Mouse (Mus musculus) neural tube, embryonic 11.5 days (tissue): Measurements from ENCODE around the gene Lsm14b. TPM values are rescaled to one million over a fixed set of nuclear protein-coding genes. Genes with fewer than 3 reads are reported as not detected.
A peak's percentile ranks its signal among the peaks of the same experiment; 100 is the strongest.

Experiments
- ATAC-seq: fragments of 200-750 bp; cut with Nextera tagmentation; 2 replicates; pipeline ENCODE4 v1.8.0; 2017; ENCODE audit warnings: moderate number of reproducible peaks, mild to moderate bottlenecking, moderate TSS enrichment, moderate library complexity; ENCODE audit not compliant: insufficient read depth, low FRiP score, low TSS enrichment
- DNase-seq: peaks from one replicate; pipeline ENCODE4 v3.0.0-alpha.2; 2015; ENCODE audit warnings: low spot score
- H3K27ac ChIP-seq: fragments of 300-500 bp; sonication (generic); 2 replicates; pipeline ENCODE4 v1.5.1; 2014; ENCODE audit warnings: low read depth, mild to moderate bottlenecking, low read length
- H3K27me3 ChIP-seq: fragments of 300-500 bp; sonication (generic); 2 replicates; pipeline ENCODE4 v1.6.1; 2014; ENCODE audit warnings: mild to moderate bottlenecking, low read length, mixed read lengths; ENCODE audit not compliant: control insufficient read depth, insufficient read depth
- H3K36me3 ChIP-seq: fragments of 300-500 bp; sonication (generic); 2 replicates; pipeline ENCODE4 v1.6.1; 2014; ENCODE audit warnings: mild to moderate bottlenecking, low read length, moderate library complexity, mixed read lengths; ENCODE audit not compliant: control insufficient read depth, insufficient read depth
- H3K4me1 ChIP-seq: fragments of 300-500 bp; sonication (generic); 2 replicates; pipeline ENCODE4 v1.6.1; 2014; ENCODE audit warnings: low read length, mixed read lengths; ENCODE audit not compliant: control insufficient read depth, insufficient read depth
- H3K4me2 ChIP-seq: fragments of 300-500 bp; sonication (generic); 2 replicates; pipeline ENCODE4 v1.6.1; 2014; ENCODE audit warnings: low read depth, mild to moderate bottlenecking, moderate library complexity
- H3K4me3 ChIP-seq: fragments of 300-500 bp; sonication (generic); 2 replicates; pipeline ENCODE4 v1.5.1; 2014; ENCODE audit warnings: low read depth, low read length
- H3K9ac ChIP-seq: fragments of 300-500 bp; sonication (generic); 2 replicates; pipeline ENCODE4 v1.6.1; 2014; ENCODE audit warnings: mild to moderate bottlenecking, low read length
- H3K9me3 ChIP-seq: fragments of 300-500 bp; sonication (generic); 2 replicates; pipeline ENCODE4 v1.6.1; 2016; ENCODE audit warnings: low read length; ENCODE audit not compliant: control insufficient read depth
- WGBS: fragments of 180-500 bp; shearing (Covaris S2); extraction: QIAGEN DNeasy Blood & Tissue Kit; methylation state at CpG from one replicate; pipeline ENCODE4 v1.1.7; 2014; 5-methylcytosine and 5-hydroxymethylcytosine counted together
- polyA plus RNA-seq: library from polyadenylated mRNA; unstranded; fragments of >200 nt; fragmentation: Nextera tagmentation; extraction: Ambion mirVana; gene quantifications from 2 replicates; pipeline ENCODE4 v1.2.1, GENCODE M21; 2014

Gene Lsm14b
- polyA plus RNA-seq, 1 experiment from 2014 or later: 10.1 TPM

DNA sequence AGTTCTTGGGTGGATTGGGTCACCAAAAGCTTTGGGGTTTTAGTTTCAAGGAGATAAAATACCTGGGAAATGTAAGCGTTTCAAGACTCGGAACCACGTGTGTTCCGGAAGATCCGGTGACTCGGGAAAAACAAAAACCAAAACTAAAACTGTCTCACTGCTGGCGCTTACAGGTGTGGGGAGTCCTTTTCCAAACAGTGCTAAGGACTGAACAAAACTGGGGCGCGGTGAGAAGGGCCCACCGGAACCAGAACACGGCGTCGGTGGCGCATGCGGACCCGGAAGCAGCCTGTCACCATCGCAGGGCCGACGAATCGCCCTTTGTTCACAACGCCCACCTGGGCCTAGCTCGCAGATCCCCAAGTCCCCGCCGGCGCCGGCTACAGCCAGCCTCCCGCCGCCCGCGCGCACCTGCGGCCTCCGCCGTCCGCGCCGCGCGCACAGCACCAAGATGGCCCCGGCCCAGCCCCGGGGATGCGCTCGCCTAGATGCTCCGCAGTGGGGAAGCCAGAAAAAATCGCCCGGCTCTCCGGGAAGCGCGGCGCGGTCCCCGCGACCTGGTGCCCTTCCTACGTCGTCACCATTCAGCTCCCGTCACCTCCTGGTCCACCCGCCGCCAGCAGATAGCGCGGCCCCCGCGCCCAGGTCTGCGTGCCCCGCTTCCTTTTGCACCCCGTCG is 16.9 kb downstream of the Lsm14b start:
- under 1% methylated on average over 66 of the region's 66 CpGs for WGBS
- no peaks in the 10 kb centered on the region for H3K9me3 ChIP-seq
- H3K4me2 ChIP-seq: peak overlapping the region; percentile 45
- ATAC-seq (peak; percentile 61; the same call in 1 of the 2 replicates), DNase-seq (peak; percentile 66)
- peaks cover 14% of the 10 kb centered on the region for H3K36me3 ChIP-seq
- H3K4me1 ChIP-seq: peaks cover 24% of the 10 kb centered on the region
- H3K9ac ChIP-seq: peak overlapping the region; percentile 69
- H3K4me3 ChIP-seq: peak overlapping the region; percentile 98
- H3K27me3 ChIP-seq: no peaks in the 10 kb centered on the region
- H3K27ac ChIP-seq: peak overlapping the region; percentile 77

- DNase-seq: peak; percentile 95
- H3K9ac ChIP-seq: peak within 1 kb of the TSS; percentile 69
- ATAC-seq: peak; percentile 92
- peaks cover 8% of the 10 kb centered on the region for H3K36me3 ChIP-seq
- peak within 1 kb of the TSS; percentile 77 for H3K27ac ChIP-seq
- WGBS: 0% methylated on average over 69 of the region's 78 CpGs
- no peaks in the 10 kb centered on the region for H3K27me3 ChIP-seq
- peaks cover 24% of the 10 kb centered on the region for H3K4me1 ChIP-seq
- no peaks in the 10 kb centered on the region for H3K9me3 ChIP-seq
- peak within 1 kb of the TSS; percentile 82 for H3K4me2 ChIP-seq
- peak within 1 kb of the TSS; percentile 98 for H3K4me3 ChIP-seq
Measured at GRCm38 (mm10) chr2:180042256-180042857, 17.6 kb downstream of the Lsm14b start, which contains the start of the genes Psma7 and Ss18l1. Gene Psma7, minus strand, starts transcription at chr2:180042433. Gene Ss18l1, plus strand, starts transcription at chr2:180042509.

GRCm38 (mm10) chr2:180042858-180043515 is 18.2 kb downstream of the Lsm14b start:
- H3K4me3 ChIP-seq: peak overlapping the region; percentile 98
- H3K9me3 ChIP-seq: no peaks in the 10 kb centered on the region
- peaks cover 5% of the 10 kb centered on the region; the same call in 1 of the 2 replicates for H3K36me3 ChIP-seq
- H3K9ac ChIP-seq: peak overlapping the region; percentile 69
- no peaks in the 10 kb centered on the region for H3K27me3 ChIP-seq
- peaks cover 24% of the 10 kb centered on the region for H3K4me1 ChIP-seq
- peak overlapping the region; percentile 77 for H3K27ac ChIP-seq
- ATAC-seq (peak; percentile 52), DNase-seq (peak; percentile 80)
- peak overlapping the region; percentile 82 for H3K4me2 ChIP-seq
- under 1% methylated on average over 61 of the region's 66 CpGs for WGBS

- no peak overlapping the region for H3K27ac ChIP-seq
- no peaks in the 10 kb centered on the region for H3K36me3 ChIP-seq
- H3K4me3 ChIP-seq: 0 out of 2 replicates have a peak overlapping the region, but pooled peaks have one; percentile 4
- H3K4me2 ChIP-seq: no peak overlapping the region
- H3K9me3 ChIP-seq: no peaks in the 10 kb centered on the region
- H3K9ac ChIP-seq: no peak overlapping the region
- H3K4me1 ChIP-seq: peaks cover 24% of the 10 kb centered on the region
- WGBS: 56% methylated on average over 4 of the region's 4 CpGs
- no peaks in the 10 kb centered on the region for H3K27me3 ChIP-seq
- peak; percentile 44 for DNase-seq
- ATAC-seq: no peak
Measured at GRCm38 (mm10) chr2:180045283-180045682, 20.5 kb downstream of the Lsm14b start.

GRCm38 (mm10) chr2:180047580-180047979 is 22.8 kb downstream of the Lsm14b start:
- H3K9ac ChIP-seq: no peak overlapping the region
- H3K4me1 ChIP-seq: peaks cover 13% of the 10 kb centered on the region
- peaks cover 4% of the 10 kb centered on the region; the same call in 1 of the 2 replicates for H3K36me3 ChIP-seq
- no peaks in the 10 kb centered on the region for H3K9me3 ChIP-seq
- H3K27ac ChIP-seq: no peak overlapping the region
- H3K4me2 ChIP-seq: no peak overlapping the region
- ATAC-seq: no peak
- WGBS: 85% methylated on average over 3 of the region's 3 CpGs
- H3K4me3 ChIP-seq: no peak overlapping the region
- DNase-seq: no peak
- no peaks in the 10 kb centered on the region for H3K27me3 ChIP-seq

- DNase-seq (no peak), ATAC-seq (no peak)
- H3K27ac ChIP-seq: no peak overlapping the region
- 94% methylated on average over 18 of the region's 18 CpGs for WGBS
- no peaks in the 10 kb centered on the region for H3K27me3 ChIP-seq
- H3K9me3 ChIP-seq: no peaks in the 10 kb centered on the region
- no peak overlapping the region for H3K4me2 ChIP-seq
- H3K36me3 ChIP-seq: peaks cover 4% of the 10 kb centered on the region; the same call in 1 of the 2 replicates
- H3K9ac ChIP-seq: no peak overlapping the region
- H3K4me1 ChIP-seq: peaks cover 13% of the 10 kb centered on the region
- H3K4me3 ChIP-seq: no peak overlapping the region
Measured at GRCm38 (mm10) chr2:180047980-180048635, 23.3 kb downstream of the Lsm14b start.

DNA sequence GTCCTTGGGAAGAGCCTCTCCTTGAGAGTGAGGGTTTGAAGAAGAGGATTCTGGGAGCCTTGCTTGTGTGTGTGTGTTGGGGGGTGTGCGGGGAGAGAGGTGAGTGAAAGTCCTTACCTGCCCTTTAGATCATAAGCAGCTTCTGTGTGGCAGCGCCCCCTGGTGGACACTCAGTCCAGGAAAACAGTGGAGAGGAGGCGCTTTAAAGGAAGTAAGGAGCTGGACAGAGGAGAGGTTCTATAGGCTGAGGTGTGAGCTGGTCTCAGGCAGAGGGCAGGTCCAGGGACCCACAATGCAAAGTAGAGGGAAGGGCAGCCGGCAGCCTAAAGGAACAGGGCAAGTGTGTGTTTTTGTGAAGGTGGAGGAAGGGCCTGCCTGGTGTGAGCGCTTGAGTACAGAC is 26.2 kb downstream of the Lsm14b start:
- Histone ChIP-seq H3K27ac (no peak overlapping the region), H3K27me3 (no peaks in the 10 kb centered on the region), H3K4me1 (no peaks in the 10 kb centered on the region), H3K4me2 (no peak overlapping the region), H3K9ac (no peak overlapping the region), H3K36me3 (peaks cover 12% of the 10 kb centered on the region; the same call in 1 of the 2 replicates), H3K9me3 (no peaks in the 10 kb centered on the region), H3K4me3 (no peak overlapping the region)
- peak; percentile 57; the same call in 1 of the 2 replicates for ATAC-seq
- DNase-seq: peak; percentile 82
- 25% methylated on average over 5 of the region's 5 CpGs for WGBS

DNA sequence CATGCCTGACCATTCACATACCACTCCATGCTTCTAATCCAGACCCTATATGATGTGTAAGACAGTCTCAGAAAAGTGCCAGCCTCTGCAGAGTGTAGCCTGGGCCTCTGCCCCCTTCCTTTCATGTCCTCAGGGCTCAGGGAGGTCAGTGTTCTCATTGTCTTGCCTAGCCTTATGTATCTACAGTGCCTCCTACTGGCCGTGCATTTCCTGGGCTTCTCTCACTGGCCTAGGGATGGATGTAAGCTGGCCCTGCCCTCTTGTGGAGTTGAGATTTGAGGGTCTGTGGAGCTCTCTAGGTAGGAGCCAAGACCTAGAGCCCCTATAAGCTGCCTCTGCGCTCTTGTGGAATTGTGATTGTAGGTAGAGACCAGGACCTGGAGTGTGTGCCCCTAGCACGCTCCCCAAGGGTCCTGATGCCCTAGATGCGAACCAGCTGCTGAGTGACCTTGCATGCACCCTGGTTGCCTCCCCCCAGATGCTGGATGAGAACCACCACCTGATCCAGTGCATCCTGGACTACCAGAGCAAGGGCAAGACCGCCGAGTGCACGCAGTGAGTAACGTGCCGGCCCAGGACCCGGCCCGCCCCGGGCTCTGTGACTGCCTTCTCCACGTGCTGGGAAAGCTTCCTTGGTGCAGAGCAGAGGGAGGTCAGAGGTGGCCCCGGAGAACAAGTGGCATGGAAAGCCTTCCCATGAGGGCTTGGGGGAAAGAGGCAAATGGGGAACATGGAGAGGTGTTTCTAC is 27.4 kb downstream of the Lsm14b start:
- no peak overlapping the region for H3K4me2 ChIP-seq
- H3K9ac ChIP-seq: no peak overlapping the region
- no peaks in the 10 kb centered on the region for H3K27me3 ChIP-seq
- DNase-seq (peak; percentile 30), ATAC-seq (no peak)
- WGBS: 90% methylated on average over 14 of the region's 14 CpGs
- H3K4me3 ChIP-seq: no peak overlapping the region
- H3K9me3 ChIP-seq: no peaks in the 10 kb centered on the region
- no peaks in the 10 kb centered on the region for H3K4me1 ChIP-seq
- no peak overlapping the region for H3K27ac ChIP-seq
- peaks cover 18% of the 10 kb centered on the region for H3K36me3 ChIP-seq
